In genomic region chr16:10170005-10170404, GRCm38 (mm10) we compare ENCODE assay signal across 30 mouse cellular contexts. TPM values are rescaled to one million over a fixed set of nuclear protein-coding genes. Genes with fewer than 3 reads are reported as not detected.
DNase-seq lines count a peak whose midpoint lies in the region; TF ChIP-seq lines count a peak whose summit lies in the region.
"Had no signal": no experiment of that assay in that cellular context is flagged by ENCODE, and none has a peak within 500 bp of the region (broad histone marks: within the 10 kb centered on the region; RNA-seq: fewer than 3 reads in every experiment).

Rpl39l (plus strand) TSS chr16:10170226.

- peaks cover 2% of the 10 kb centered on the region; the same call in 1 of the 2 replicates for H3K9me3 ChIP-seq in heart, embryonic 10.5 days
- peaks cover 12% of the 10 kb centered on the region for H3K9me3 ChIP-seq in ES-E14 (ENCODE audit: control insufficient read depth, insufficient read depth, low read depth, low read length)
- H3K9me3 ChIP-seq: embryonic facial prominence, embryonic 12.5 days; heart, embryonic 13.5 days had no signal

- H3K4me3 ChIP-seq in heart, embryonic 10.5 days = no peak within 1 kb of the TSS
- peak within 1 kb of the TSS; percentile 37 to 66 for H3K4me3 ChIP-seq in ES-E14 (ENCODE audit: insufficient read depth in 1 of 2, low read depth in 1 of 2, low read length in 2 of 2, poor library complexity in 1 of 2, severe bottlenecking in 1 of 2)
- H3K4me3 ChIP-seq in embryonic fibroblast, embryonic 13.5 days (ENCODE audit: insufficient read depth, low read length) = no peak within 1 kb of the TSS; the same call in 1 of the 2 replicates
- H3K4me3 ChIP-seq: embryonic facial prominence, embryonic 12.5 days; heart, embryonic 13.5 days; layer of hippocampus, adult 2 months; limb, embryonic 12.5 days; neural tube, embryonic 12.5 days had no signal

- DNase-seq in heart, adult 11 months = peak; percentile 79
- DNase-seq in heart, embryonic 10.5 days (ENCODE audit: low spot score) = no peak
- no peak for DNase-seq in ES-E14 (ENCODE audit: low read depth, low spot score)
- DNase-seq in T-cell, adult 2 months (ENCODE audit: low spot score) = no peak
- no peak for DNase-seq in kidney, postnatal 14 days
- DNase-seq in thymus, adult 18-20 months = no peak
- DNase-seq: cerebellum, adult 11 months; cerebellum, postnatal 10 days; gastrocnemius, postnatal 14 days; heart, adult 18-20 months; heart, postnatal 14 days; kidney, adult 9 months; kidney, postnatal 25 days; midbrain, embryonic 14.5 days; right cerebral cortex, postnatal 14 days had no signal

- WGBS in heart, embryonic 10.5 days = 83% methylated on average over 22 of the region's 22 CpGs

- in situ Hi-C loops in ES-E14 (cut with MboI; ENCODE audit: low sequenced_read_pairs in 2 of 2, unreplicated experiment in 2 of 2) = no loop called here

- TF ChIP-seq CTCF in embryonic fibroblast, embryonic 13.5 days (IDR thresholded peaks at IDR 0.05; ENCODE audit: borderline replicate concordance, insufficient read depth, low read length) = no peak

- no peaks in the 10 kb centered on the region for H3K36me3 ChIP-seq in heart, embryonic 10.5 days
- no peaks in the 10 kb centered on the region for H3K36me3 ChIP-seq in ES-E14 (ENCODE audit: control insufficient read depth, insufficient read depth, low read length, poor library complexity, severe bottlenecking)
- H3K36me3 ChIP-seq: embryonic facial prominence, embryonic 12.5 days; heart, embryonic 13.5 days; limb, embryonic 12.5 days; neural tube, embryonic 12.5 days had no signal

- no peaks in the 10 kb centered on the region for H3K4me1 ChIP-seq in heart, embryonic 10.5 days
- H3K4me1 ChIP-seq in ES-E14 (ENCODE audit: control insufficient read depth in 2 of 2, insufficient read depth in 2 of 2, low read length in 2 of 2, poor library complexity in 1 of 2) = no peaks in the 10 kb centered on the region
- no peaks in the 10 kb centered on the region for H3K4me1 ChIP-seq in embryonic fibroblast, embryonic 13.5 days (ENCODE audit: control insufficient read depth, insufficient read depth, low read length)
- H3K4me1 ChIP-seq: embryonic facial prominence, embryonic 12.5 days; heart, embryonic 13.5 days; limb, embryonic 12.5 days; neural tube, embryonic 12.5 days had no signal

- peak within 1 kb of the TSS; percentile 69 for H3K9ac ChIP-seq in ES-E14 (ENCODE audit: insufficient read depth, low read depth, low read length, poor library complexity, severe bottlenecking)
- H3K9ac ChIP-seq: embryonic facial prominence, embryonic 12.5 days; heart, embryonic 13.5 days; limb, embryonic 12.5 days; liver, embryonic 14.5 days; lung, embryonic 14.5 days; neural tube, embryonic 12.5 days had no signal

- TF ChIP-seq POLR2A in embryonic fibroblast, embryonic 13.5 days (IDR thresholded peaks at IDR 0.05; ENCODE audit: low read depth, low read length) = 0 out of 2 replicates have a peak, but pooled peaks have one; percentile 16

- H3K27ac ChIP-seq in heart, embryonic 10.5 days = no peak within 1 kb of the TSS
- H3K27ac ChIP-seq in ES-E14 (ENCODE audit: insufficient read depth, low read depth, low read length, poor library complexity, severe bottlenecking) = 0 out of 2 replicates have a peak within 1 kb of the TSS, but pooled peaks have one; percentile 25
- H3K27ac ChIP-seq in embryonic fibroblast, embryonic 13.5 days (ENCODE audit: insufficient read depth, low read length) = peak within 1 kb of the TSS; percentile 64
- H3K27ac ChIP-seq: embryonic facial prominence, embryonic 12.5 days; heart, embryonic 13.5 days; hindbrain, postnatal 0 days; layer of hippocampus, adult 2 months; limb, embryonic 12.5 days; liver, embryonic 14.5 days; neural tube, embryonic 12.5 days had no signal

- H3K27me3 ChIP-seq in heart, embryonic 10.5 days (ENCODE audit: insufficient read depth, poor library complexity, severe bottlenecking) = no peaks in the 10 kb centered on the region
- H3K27me3 ChIP-seq: embryonic facial prominence, embryonic 12.5 days; heart, embryonic 13.5 days; limb, embryonic 12.5 days; neural tube, embryonic 12.5 days had no signal

TF ChIP-seq in ES-E14, 5 proteins besides CTCF, POLR2A, EP300 and RAD21:
- TF ChIP-seq MAFK (IDR thresholded peaks at IDR 0.05; ENCODE audit: insufficient read depth, low read depth, low read length) (no peak), CHD2 (IDR thresholded peaks at IDR 0.05; ENCODE audit: low read depth, low read length) (no peak)
TF ChIP-seq in ES-E14: peak in this region for 0.

RNA-seq across cellular contexts. Expression of gene Rpl39l, which starts in this region (rescaled TPM):
- polyA plus RNA-seq in heart, embryonic 10.5 days (2016; fragmentation: Nextera tagmentation; extraction: Ambion mirVana) = 0.26 and 0.33 TPM in 2 replicates
- total RNA-seq in ES-E14 (2012; rRNA removed) = 98.2 and 138 TPM in 2 replicates
- polyA plus RNA-seq in embryonic fibroblast, embryonic 13.5 days (2011; ENCODE audit: insufficient read length, low read depth, missing spikeins) = 14.4 and 17.1 TPM in 2 replicates
- total RNA-seq: adrenal gland, postnatal 4 days; heart, adult 18-20 months; heart, postnatal 14 days; hindbrain, postnatal 0 days; layer of hippocampus, adult 2 months; layer of hippocampus, postnatal 25 days; left cerebral cortex, postnatal 10 days; megakaryocyte-erythroid progenitor cell, adult 5-6 weeks had no signal
- polyA plus RNA-seq: forebrain, embryonic 16.5 days; hindbrain, postnatal 0 days; lung, embryonic 14.5 days; neural tube, embryonic 12.5 days; spleen, adult 2 months had no signal

Comparison
In these comparisons a context has a peak if more than half of its experiments do, and no peak if none do; other contexts are left out.
1. RNA of gene Rpl39l (polyA plus RNA-seq): 14.4 to 17.1 TPM in embryonic fibroblast, embryonic 13.5 days; 0.26 to 0.33 TPM in heart, embryonic 10.5 days; every median in the first group is over 10 times any median in the second.
2. H3K4me3 ChIP-seq: peak in ES-E14 (2 of 2); none in heart, embryonic 10.5 days (single experiment) and embryonic fibroblast, embryonic 13.5 days (single experiment).